Mouse (Mus musculus) neural tube, embryonic 14.5 days (tissue): ENCODE results near the gene Galr3. TPM values are rescaled to one million over a fixed set of nuclear protein-coding genes. Genes with fewer than 3 reads are reported as not detected.
A peak's percentile ranks its signal among the peaks of the same experiment; 100 is the strongest.

Experiments used
- ATAC-seq: fragments of 200-750 bp; cut with Nextera tagmentation; 2 replicates; pipeline ENCODE4 v1.8.0; 2017; ENCODE audit warnings: low read depth, mild to moderate bottlenecking, moderate TSS enrichment, moderate library complexity
- H3K27ac ChIP-seq: fragments of 300-500 bp; sonication (generic); 2 replicates; pipeline ENCODE4 v1.5.1; 2014; ENCODE audit warnings: low read depth, mild to moderate bottlenecking, control low read depth, low read length, moderate library complexity, mixed read lengths
- H3K27me3 ChIP-seq: fragments of 300-500 bp; sonication (generic); 2 replicates; pipeline ENCODE4 v1.6.1; 2014; ENCODE audit warnings: low read length; ENCODE audit not compliant: control insufficient read depth, insufficient read depth
- H3K36me3 ChIP-seq: fragments of 300-500 bp; sonication (generic); 2 replicates; pipeline ENCODE4 v1.6.1; 2014; ENCODE audit warnings: low read length, mixed read lengths; ENCODE audit not compliant: control insufficient read depth, insufficient read depth
- H3K4me1 ChIP-seq: fragments of 300-500 bp; sonication (generic); 2 replicates; pipeline ENCODE4 v1.6.1; 2014; ENCODE audit warnings: low read length; ENCODE audit not compliant: control insufficient read depth, insufficient read depth
- H3K4me2 ChIP-seq: fragments of 300-500 bp; sonication (generic); 2 replicates; pipeline ENCODE4 v1.6.1; 2014; ENCODE audit warnings: mild to moderate bottlenecking, low read depth, low read length, control low read depth
- H3K4me3 ChIP-seq: fragments of 300-500 bp; sonication (generic); 2 replicates; pipeline ENCODE4 v1.5.1; 2014; ENCODE audit warnings: low read depth, low read length, control low read depth, mixed read lengths
- H3K9ac ChIP-seq: fragments of 300-500 bp; sonication (generic); replicated peaks from 2 replicates; pipeline ENCODE4 v1.6.1; 2014; ENCODE audit warnings: low read depth, mild to moderate bottlenecking, control low read depth, low read length, mixed read lengths
- H3K9me3 ChIP-seq: fragments of 300-500 bp; sonication (generic); 2 replicates; pipeline ENCODE4 v1.6.1; 2016; ENCODE audit warnings: low read length; ENCODE audit not compliant: control insufficient read depth
- WGBS: fragments of 180-500 bp; shearing (Covaris S2); extraction: QIAGEN DNeasy Blood & Tissue Kit; methylation state at CpG from one replicate; pipeline ENCODE4 v1.1.7; 2014; 5-methylcytosine and 5-hydroxymethylcytosine counted together
- polyA plus RNA-seq: library from polyadenylated mRNA; unstranded; fragments of >200 nt; fragmentation: Nextera tagmentation; extraction: Ambion mirVana; gene quantifications from 2 replicates; pipeline ENCODE4 v1.2.1, GENCODE M21; 2014

Galr3 gene
- polyA plus RNA-seq, 1 experiment from 2014 or later = not detected

- Histone ChIP-seq H3K4me3 (no peak overlapping the region), H3K36me3 (no peaks in the 10 kb centered on the region), H3K9me3 (no peaks in the 10 kb centered on the region), H3K4me1 (no peaks in the 10 kb centered on the region), H3K4me2 (no peak overlapping the region), H3K9ac (no peak overlapping the region), H3K27ac (no peak overlapping the region), H3K27me3 (no peaks in the 10 kb centered on the region)
- no peak for ATAC-seq
- WGBS = 68% methylated on average over 3 of the region's 3 CpGs
Observed at GRCm38 (mm10) chr15:79018886-79019285, 22.8 kb upstream of the Galr3 start.

GRCm38 (mm10) chr15:79022671-79023230, 18.9 kb upstream of the Galr3 start:
- Histone ChIP-seq H3K36me3 (no peaks in the 10 kb centered on the region), H3K9ac (no peak overlapping the region), H3K27ac (no peak overlapping the region), H3K9me3 (no peaks in the 10 kb centered on the region), H3K27me3 (no peaks in the 10 kb centered on the region), H3K4me3 (no peak overlapping the region), H3K4me1 (peaks cover 11% of the 10 kb centered on the region), H3K4me2 (no peak overlapping the region)
- 61% methylated on average over 10 of the region's 10 CpGs for WGBS
- ATAC-seq = no peak

DNA sequence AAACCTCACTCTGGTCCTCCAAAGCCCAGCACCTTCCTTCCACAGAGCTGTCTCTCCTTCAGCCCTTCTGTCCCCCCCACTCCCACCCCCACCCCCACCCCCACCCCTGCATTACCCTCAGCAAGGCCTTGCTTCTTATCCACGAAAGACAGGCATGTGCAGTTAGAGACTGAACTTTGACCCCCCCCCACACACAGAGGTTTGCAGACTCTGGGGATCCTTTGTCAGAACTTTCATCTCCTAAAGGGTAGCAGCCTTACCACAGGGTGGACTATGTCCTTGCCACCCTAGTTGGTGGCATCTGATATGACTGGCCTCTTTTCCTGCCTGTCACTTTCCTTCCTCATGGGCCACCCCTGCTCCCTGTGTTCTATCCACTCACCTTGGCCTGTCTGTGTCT, 18.3 kb upstream of the Galr3 start:
- H3K9me3 ChIP-seq = no peaks in the 10 kb centered on the region
- no peak overlapping the region for H3K4me3 ChIP-seq
- no peak overlapping the region for H3K27ac ChIP-seq
- 78% methylated on average over 1 of the region's 1 CpGs for WGBS
- H3K27me3 ChIP-seq = no peaks in the 10 kb centered on the region
- no peak overlapping the region for H3K9ac ChIP-seq
- H3K4me1 ChIP-seq = peaks cover 11% of the 10 kb centered on the region
- ATAC-seq = no peak
- no peaks in the 10 kb centered on the region for H3K36me3 ChIP-seq
- H3K4me2 ChIP-seq = no peak overlapping the region

- 11% methylated on average over 16 of the region's 18 CpGs for WGBS
- Histone ChIP-seq H3K4me2 (peak overlapping the region; percentile 41), H3K27ac (no peak overlapping the region), H3K36me3 (no peaks in the 10 kb centered on the region), H3K9ac (no peak overlapping the region), H3K4me1 (peaks cover 23% of the 10 kb centered on the region), H3K9me3 (no peaks in the 10 kb centered on the region), H3K27me3 (no peaks in the 10 kb centered on the region), H3K4me3 (no peak overlapping the region)
- no peak for ATAC-seq
Observed at GRCm38 (mm10) chr15:79025687-79026308, 15.9 kb upstream of the Galr3 start.

- H3K4me3 ChIP-seq = no peak overlapping the region; the same call in 1 of the 2 replicates
- no peak for ATAC-seq
- peaks cover 28% of the 10 kb centered on the region for H3K4me1 ChIP-seq
- H3K27ac ChIP-seq = 0 out of 2 replicates have a peak overlapping the region, but pooled peaks have one; percentile 97
- WGBS = 36% methylated on average over 14 of the region's 14 CpGs
- no peaks in the 10 kb centered on the region for H3K36me3 ChIP-seq
- peak overlapping the region; percentile 99 for H3K9ac ChIP-seq
- H3K4me2 ChIP-seq = peak overlapping the region; percentile 99
- H3K27me3 ChIP-seq = no peaks in the 10 kb centered on the region
- no peaks in the 10 kb centered on the region for H3K9me3 ChIP-seq
Observed at GRCm38 (mm10) chr15:79026511-79027290, 15.0 kb upstream of the Galr3 start.

DNA sequence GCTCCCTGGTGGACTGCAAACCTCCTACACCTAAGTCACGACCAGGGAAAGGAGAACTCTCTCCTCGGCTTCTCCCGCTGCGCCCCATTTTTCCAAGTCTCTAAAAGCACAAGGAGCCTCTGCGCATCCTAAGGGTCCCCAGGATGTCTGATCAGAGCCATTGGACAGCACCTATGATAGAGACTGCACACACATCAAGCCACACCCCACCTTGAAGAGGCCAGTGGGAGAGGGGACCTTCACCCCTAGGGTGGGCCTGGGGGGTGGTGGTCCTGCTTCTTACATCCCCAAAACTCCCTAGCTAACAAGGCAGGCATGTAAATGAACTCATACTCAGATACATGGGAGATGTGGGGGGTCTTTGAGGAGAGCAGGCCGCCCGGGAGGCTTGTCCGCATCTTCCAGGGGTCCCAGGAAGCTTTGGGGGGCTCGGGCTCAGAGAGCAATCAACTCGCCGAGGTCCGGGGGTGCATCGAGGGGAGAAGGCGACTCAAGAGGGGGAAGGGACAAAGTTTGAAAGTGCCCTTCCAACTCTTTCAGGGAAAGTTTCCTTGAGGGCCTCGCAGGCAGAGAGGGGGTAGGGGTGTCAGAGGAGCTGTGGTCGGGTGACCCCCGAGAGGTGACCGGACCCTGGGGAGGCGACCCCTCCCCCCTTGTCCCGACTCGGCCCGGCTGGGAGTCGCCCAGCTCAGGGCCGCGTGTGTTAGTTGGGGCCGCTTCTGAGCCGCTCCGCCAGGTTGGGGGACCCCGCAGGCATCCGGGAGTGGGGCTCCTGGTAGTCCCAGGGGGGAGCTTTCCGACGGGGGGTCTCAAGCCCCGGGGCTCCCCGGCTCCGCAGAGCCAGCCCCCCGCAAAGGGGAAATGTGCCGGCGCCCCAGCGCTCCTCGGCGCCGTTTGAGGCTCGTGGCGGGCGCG, 14.1 kb upstream of the Galr3 start:
- no peak for ATAC-seq

DNA sequence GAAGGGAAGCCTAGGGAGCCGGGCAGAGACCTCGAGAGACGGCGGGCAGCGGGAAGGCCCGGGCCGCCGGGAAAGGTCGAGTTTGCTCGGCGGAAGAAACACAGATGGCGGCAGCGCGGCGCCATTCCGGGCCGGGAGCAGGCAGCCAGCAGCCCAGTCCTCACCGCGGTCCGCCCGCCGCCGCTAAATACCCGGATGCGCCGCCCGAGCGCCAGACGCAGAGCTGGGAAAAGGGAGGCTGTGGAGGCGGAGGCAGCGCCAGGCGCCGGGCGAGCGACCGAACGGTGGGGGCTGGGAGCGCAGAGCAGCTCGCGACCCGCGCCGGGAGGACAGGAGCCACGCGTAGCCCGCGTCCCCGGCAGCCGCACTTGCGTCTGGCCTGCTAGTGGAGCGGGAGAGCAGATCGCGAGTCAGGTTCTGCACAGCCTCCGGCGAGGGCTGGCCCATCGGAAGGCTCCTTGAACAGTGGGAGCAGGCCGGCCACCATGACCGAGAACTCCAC, 13.4 kb upstream of the Galr3 start, which contains the start of gene H1f0:
H1f0 (plus strand) TSS at position 214 of the 502 bp plus-strand sequence.
- under 1% methylated on average over 53 of the region's 58 CpGs for WGBS
- peak; percentile 88 for ATAC-seq

More for the DNA sequence above, 14.1 kb upstream of the Galr3 start:
- Histone ChIP-seq H3K4me2 (peak overlapping the region; percentile 99), H3K36me3 (no peaks in the 10 kb centered on the region), H3K27me3 (no peaks in the 10 kb centered on the region), H3K27ac (peak overlapping the region; percentile 97), H3K9me3 (no peaks in the 10 kb centered on the region), H3K4me3 (peak overlapping the region; percentile 75), H3K4me1 (peaks cover 28% of the 10 kb centered on the region), H3K9ac (peak overlapping the region; percentile 99)
- WGBS = 7% methylated on average over 40 of the region's 46 CpGs

DNA sequence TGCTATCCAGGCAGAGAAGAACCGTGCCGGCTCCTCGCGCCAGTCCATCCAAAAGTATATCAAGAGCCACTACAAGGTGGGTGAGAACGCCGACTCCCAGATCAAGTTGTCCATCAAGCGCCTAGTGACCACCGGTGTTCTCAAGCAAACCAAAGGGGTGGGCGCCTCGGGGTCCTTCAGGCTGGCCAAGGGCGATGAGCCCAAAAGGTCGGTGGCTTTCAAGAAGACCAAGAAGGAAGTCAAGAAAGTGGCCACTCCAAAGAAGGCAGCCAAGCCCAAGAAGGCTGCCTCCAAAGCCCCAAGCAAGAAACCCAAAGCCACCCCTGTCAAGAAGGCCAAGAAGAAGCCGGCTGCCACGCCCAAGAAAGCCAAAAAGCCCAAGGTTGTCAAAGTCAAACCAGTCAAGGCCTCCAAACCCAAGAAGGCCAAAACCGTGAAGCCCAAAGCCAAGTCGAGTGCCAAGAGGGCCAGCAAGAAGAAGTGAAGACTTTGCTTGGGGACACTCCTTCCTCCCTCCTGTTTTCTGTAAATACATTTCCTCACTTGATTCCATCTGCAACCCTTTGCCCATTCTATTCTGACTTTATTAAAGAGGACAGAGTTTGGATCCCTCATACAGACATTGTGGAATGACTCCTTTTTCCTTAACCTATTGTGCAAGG, 12.7 kb upstream of the Galr3 start:
- Histone ChIP-seq H3K4me1 (peaks cover 28% of the 10 kb centered on the region), H3K4me3 (peak overlapping the region; percentile 75), H3K4me2 (peak overlapping the region; percentile 99), H3K36me3 (no peaks in the 10 kb centered on the region), H3K9ac (peak overlapping the region; percentile 99), H3K27ac (peak overlapping the region; percentile 97), H3K27me3 (no peaks in the 10 kb centered on the region), H3K9me3 (no peaks in the 10 kb centered on the region)
- ATAC-seq = no peak
- 19% methylated on average over 16 of the region's 16 CpGs for WGBS

More for the DNA sequence above, 13.4 kb upstream of the Galr3 start, which contains the start of gene H1f0:
- Histone ChIP-seq H3K36me3 (no peaks in the 10 kb centered on the region), H3K4me2 (peak within 1 kb of the TSS; percentile 99), H3K4me3 (peak within 1 kb of the TSS; percentile 75), H3K9ac (peak within 1 kb of the TSS; percentile 99), H3K27me3 (no peaks in the 10 kb centered on the region), H3K4me1 (peaks cover 28% of the 10 kb centered on the region), H3K9me3 (no peaks in the 10 kb centered on the region), H3K27ac (peak within 1 kb of the TSS; percentile 97)
